Mouse (Mus musculus): ENCODE data around the gene Bco2. TPM values are rescaled to one million over a fixed set of nuclear protein-coding genes. Genes with fewer than 3 reads are reported as not detected.

The Bco2 gene
- total RNA-seq, 2 experiments from 2014 or later, result 3.8 to 3.9 TPM

DNA sequence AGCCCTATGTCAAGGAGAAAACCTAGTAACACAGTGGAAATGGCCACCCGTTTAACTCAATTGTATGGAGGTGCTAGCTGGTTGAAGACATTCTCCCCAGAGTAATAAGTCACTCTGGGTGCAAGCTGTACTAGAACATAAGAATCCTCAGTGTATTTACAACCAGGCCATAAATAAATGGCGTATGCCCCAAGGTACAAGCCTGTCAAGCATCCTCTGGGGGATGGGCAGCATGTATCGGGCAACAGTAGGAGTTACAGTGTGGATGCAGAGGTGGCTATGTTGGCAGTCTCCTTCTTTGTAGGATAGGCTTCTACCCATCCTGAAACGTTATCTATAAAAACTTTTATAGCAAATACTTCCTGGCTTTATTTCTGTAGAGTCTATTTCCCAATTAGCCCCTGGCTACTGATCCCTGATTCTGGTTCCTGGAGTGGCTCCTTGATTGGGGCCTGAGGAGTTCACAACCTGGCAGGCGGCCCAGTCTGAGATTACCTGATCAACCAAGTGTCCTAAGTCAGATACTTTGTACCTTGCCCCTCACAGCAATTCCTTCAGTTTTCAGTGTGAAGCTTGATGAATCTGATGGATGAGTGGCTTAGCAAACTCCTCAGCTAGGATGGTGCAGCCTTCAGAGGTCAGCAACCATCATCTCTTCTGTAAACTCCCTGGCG, 30.3 kb upstream of the Bco2 start:
- Histone ChIP-seq H3K27ac (no peak overlapping the region), H3K4me3 (no peak overlapping the region)
- TF ChIP-seq CTCF (conservative IDR thresholded peaks at IDR 0.05), result no peak
- no peak for DNase-seq (ENCODE audit: low spot score in 2 of 2)

DNA sequence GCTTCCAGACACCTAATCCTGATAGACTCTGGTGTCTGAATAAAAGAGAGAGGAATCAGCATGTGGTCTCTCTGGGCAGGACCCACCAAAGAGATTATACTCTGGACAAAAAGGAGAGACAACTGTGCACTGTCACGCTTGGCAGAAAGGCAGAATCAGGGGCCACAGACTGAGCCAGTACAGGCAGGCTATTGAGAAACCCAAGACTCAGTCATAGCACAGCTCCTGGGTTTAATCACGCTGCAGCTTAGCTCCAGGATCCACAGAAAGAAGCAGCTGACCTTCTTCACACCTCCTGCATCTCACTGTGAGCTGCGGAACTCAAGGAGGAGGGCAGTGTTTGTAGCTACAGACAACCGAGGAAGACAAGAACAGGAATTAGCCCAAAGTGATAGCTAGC, 25.4 kb upstream of the Bco2 start:
- H3K4me3 ChIP-seq, result no peak overlapping the region
- TF ChIP-seq CTCF (conservative IDR thresholded peaks at IDR 0.05), result no peak
- DNase-seq (ENCODE audit: low spot score in 2 of 2), result no peak
- H3K27ac ChIP-seq, result no peak overlapping the region

DNA sequence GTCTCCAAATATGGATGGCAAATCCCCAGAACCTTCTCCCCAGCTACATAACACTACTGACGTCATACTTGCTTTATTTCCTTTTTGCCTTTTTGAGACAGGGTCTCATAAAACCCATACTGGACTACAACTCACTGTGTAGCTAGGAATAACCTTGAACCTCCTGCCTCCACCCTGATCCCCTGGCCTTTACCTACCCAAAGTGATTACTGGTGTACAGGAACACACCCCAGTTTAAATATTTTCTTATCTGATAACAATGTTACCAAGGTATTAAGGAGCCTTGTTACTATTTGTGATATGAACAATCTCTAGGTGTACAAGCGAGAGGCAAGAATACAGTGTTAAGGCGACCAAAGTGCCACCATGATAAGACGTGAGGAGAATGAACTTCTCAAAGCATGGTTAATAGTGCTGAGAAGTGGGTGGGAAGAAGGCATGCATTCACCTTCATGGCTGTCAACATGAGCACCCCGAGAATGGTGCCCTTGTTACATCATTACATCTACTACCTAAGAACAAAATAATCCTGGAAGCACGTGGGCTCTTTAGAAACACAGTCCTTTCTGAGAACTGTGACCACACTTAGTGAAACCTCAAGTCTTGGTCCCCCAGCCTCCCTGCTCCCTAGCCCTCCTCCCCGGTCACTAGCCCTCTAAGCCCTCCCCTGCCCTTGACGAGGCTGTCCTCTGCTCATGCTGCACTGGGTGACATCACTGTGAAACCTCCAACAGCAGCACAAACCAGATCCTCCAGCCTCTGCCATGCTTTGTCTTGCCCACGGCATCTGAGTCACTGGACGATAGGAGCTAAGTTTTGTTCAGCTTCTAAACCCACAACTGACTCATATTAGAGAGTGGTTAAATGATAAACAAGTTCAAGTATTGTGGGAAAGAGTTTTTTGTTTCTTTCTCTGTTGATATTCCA, 14.9 kb upstream of the Bco2 start:
- Histone ChIP-seq H3K27ac (no peak overlapping the region), H3K4me3 (no peak overlapping the region)
- no peak for DNase-seq (ENCODE audit: low spot score in 2 of 2)
- TF ChIP-seq CTCF (conservative IDR thresholded peaks at IDR 0.05), result no peak

DNA sequence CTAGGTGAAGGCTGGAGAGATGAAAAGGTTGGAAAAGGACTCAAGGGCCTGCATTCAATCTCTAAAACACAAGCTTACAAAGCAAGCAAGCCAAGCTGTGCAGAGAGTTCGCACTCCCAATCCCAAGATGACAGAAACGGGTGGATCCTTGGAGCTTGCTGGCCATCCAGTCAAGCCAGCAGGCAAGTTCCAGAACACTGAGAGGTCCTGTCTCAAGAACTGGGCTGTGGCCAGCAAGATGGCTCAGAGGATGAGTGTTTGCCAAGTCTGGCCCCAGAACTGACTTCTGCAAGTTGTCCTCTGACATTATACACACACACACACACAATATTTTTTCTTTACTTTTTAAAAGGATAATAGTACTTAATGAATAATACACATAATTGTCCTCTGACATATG, 12.9 kb upstream of the Bco2 start:
- no peak for DNase-seq (ENCODE audit: low spot score in 2 of 2)
- Histone ChIP-seq H3K27ac (no peak overlapping the region), H3K4me3 (no peak overlapping the region)
- TF ChIP-seq CTCF (conservative IDR thresholded peaks at IDR 0.05), result no peak

DNA sequence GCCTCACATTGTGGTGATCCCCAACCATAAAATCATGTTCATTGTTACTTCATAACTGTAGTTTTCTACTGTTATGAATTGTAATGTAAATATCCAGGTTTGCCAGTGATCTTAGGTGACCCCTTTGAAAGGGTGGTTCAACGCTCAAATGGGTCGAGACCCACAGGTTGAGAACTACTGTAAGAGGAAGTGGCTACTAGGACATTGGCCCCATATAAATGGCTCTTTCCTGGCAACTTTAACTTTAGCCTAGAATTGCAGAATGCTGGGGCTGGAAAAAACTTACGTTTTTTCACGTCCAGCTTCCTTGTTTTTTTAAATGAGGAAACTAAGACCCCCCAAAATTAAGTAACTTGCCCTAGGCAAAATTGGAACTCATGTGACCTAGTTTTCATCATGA, 12.4 kb upstream of the Bco2 start:
- DNase-seq (ENCODE audit: low spot score in 2 of 2), result no peak
- TF ChIP-seq CTCF (conservative IDR thresholded peaks at IDR 0.05), result no peak
- H3K27ac ChIP-seq, result no peak overlapping the region
- no peak overlapping the region for H3K4me3 ChIP-seq

DNA sequence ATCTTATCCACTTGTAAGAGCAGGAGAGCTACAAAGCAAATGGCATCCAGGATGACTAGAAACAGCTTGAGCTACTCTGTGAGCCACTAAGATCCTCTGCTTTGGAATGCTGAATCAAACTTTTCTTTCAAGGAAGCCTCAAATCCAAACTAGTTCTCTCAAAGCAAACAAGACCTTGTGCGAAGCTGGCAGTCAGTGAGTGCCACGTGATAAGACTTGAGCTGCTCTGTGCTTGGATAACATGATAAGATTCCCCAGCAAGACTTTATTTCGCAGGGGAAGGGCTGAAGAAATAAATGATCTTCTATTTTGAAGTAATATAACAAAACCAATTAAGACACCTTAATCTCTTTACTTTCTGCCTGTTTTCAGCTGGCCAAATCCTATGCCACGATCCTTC, 11.0 kb upstream of the Bco2 start:
- no peak for TF ChIP-seq CTCF (conservative IDR thresholded peaks at IDR 0.05)
- no peak for DNase-seq (ENCODE audit: low spot score in 2 of 2)
- H3K4me3 ChIP-seq, result no peak overlapping the region
- 0 out of 2 replicates have a peak overlapping the region, but pooled peaks have one; percentile 4 for H3K27ac ChIP-seq

DNA sequence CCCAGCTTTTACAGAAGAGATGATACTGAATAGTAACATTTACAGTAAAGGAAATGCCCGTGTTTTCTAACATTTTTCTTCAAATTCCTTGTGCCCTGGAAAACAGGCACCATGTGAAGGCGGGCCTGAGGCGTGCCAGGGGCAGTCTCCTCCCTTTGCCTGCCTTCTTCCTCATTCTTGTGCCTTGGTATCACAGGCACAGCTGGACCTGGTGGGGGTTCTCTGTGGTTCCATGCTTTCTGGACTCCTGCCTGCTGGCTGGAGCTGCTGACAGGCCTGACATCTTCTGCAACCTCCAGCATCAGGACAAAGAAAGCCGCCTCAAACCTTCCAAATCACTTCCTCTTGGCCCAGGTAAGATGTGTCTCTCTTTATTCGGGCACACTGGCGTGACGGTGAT, 10.2 kb upstream of the Bco2 start:
- H3K4me3 ChIP-seq, result no peak overlapping the region
- no peak for DNase-seq (ENCODE audit: low spot score in 2 of 2)

DNA sequence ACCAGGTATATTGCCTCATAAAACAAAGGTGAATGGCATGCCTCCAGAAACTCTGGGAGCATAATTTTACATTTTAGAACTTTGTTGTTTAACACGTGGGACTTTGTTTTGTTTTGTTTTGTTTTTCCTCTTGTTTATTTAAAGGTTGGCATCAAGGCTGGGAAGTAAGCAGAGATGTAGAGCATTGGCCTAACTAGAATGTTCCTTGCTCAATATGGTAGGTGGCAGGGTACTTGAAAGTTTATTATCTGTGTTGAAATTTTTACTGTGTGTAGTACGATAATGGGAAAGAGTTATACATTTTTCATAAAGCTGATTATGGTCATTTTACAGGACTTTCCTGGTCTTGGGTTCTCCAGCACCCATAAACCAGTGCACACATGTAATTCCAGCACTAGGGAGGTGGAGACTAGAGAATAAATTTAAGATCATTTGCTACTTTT, 7.0 kb upstream of the Bco2 start:
- Histone ChIP-seq H3K27ac (no peak overlapping the region), H3K4me3 (no peak overlapping the region)
- TF ChIP-seq CTCF (conservative IDR thresholded peaks at IDR 0.05), result no peak
- DNase-seq (ENCODE audit: low spot score in 2 of 2), result no peak

More for the DNA sequence above, 10.2 kb upstream of the Bco2 start:
- no peak overlapping the region for H3K27ac ChIP-seq
- no peak for TF ChIP-seq CTCF (conservative IDR thresholded peaks at IDR 0.05)

DNA sequence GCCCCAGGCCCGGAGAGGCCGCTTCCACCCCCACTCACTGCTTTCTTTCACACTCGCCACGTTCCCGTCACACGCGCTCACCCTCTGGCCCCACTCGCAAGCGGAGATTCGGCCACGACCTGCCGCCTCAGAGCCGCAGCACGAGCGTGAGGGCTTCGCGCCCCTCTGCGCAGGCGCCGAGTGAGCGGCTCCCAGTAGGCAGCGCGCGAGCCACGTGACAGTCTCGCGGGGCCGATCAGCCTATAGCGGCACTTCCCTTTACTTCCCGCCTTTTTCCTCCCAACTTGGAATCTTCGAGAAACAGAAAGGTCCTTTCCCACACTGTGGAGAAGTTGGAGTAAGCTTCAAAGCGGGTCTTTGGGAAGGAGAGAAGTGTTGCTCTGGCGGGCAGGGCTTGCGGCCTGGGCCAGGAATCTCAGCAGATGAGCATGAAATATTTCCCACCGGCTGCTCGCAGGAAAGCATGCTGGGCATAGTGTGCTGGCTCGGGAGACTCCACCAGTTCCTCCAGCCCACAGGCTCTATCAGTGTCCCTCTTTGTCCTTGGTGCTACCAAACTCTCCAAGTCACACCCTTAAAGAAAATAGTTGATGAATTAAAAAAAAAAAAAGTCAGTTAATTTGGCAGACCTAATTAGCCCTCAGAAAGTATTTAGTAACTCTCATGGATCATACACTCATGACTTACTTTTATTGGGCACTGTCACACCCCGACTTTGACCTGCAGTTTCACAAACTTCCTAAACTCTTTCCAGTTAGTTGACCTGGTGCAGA, 6.3 kb upstream of the Bco2 start, which contains the start of gene Tex12:
TSS of gene Tex12 (minus strand) at position 181 of the 773 bp plus-strand sequence.
- no peak for DNase-seq (ENCODE audit: low spot score in 2 of 2)
- Histone ChIP-seq H3K27ac (no peak within 1 kb of the TSS), H3K4me3 (no peak within 1 kb of the TSS)
- TF ChIP-seq CTCF (conservative IDR thresholded peaks at IDR 0.05), result no peak

DNA sequence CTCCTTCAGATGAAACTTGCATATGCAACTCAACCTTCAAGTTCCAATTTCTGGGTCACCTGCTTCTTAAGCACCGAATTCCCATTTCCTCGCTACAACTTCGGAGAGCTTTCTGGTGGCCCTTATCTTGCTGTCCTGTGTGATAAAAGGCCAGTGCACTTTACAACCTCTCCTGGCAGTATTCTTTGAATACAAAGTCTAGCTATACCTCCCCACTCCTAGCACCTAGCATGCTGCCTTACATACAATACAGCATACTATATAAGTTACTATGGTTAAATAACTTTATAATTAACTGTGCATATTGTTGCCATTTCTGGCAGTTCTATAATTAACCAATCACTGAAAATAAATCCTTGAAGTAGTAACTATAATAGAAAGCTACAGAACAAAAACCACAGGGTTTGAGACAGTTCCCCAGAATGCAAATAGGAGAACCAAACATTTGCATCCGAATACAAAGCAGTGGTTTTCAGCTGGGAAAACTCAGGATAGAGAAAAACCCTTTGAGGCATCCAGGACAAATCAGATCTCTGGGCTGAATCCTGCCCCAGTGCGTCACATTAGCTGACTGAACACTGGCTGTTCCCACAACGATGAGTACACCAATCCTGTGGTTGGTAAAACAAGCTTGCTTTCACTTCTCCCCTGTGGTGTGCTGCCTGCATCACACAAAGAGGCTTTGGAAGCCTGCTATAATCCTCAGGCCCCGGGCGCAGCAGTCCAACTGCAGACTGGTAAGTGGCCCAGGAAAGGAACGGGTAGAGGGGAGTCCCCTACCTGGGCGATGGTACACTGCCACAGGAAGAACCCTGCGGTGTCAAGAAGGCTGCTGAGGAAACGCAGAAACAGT, 514 bp downstream of the Bco2 start, which contains the start of gene Il18:
TSS of gene Il18 (plus strand) at position 587 of the 853 bp plus-strand sequence.
- peak; percentile 62 to 83 for DNase-seq (ENCODE audit: low spot score in 2 of 2)
- H3K27ac ChIP-seq, result peak within 1 kb of the TSS; percentile 95
- peak; percentile 41 for TF ChIP-seq CTCF (conservative IDR thresholded peaks at IDR 0.05)
- H3K4me3 ChIP-seq, result peak within 1 kb of the TSS; percentile 62

DNA sequence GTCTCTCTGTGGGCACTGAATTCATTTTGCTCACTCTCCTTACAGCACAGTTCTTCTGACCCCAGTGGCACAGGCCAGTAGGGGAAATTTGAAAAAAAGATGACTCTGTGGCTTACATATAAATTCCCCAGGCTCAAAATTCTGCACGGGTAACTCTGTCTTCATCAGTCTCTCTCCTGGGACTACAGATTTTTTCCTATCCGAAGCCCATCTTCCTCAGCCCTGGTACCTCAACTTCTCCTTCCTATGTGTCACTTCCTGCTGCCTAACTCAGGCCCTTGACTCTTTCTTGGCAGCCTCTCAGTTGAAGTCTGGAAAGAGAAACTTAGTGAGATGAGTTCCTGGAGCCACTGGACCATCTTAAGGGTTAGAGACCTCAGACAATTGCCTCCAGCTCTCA, 1.4 kb downstream of the Bco2 start:
- Histone ChIP-seq H3K4me3 (no peak overlapping the region), H3K27ac (peak overlapping the region; percentile 95)
- DNase-seq (ENCODE audit: low spot score in 2 of 2), result no peak
- TF ChIP-seq CTCF (conservative IDR thresholded peaks at IDR 0.05), result no peak

DNA sequence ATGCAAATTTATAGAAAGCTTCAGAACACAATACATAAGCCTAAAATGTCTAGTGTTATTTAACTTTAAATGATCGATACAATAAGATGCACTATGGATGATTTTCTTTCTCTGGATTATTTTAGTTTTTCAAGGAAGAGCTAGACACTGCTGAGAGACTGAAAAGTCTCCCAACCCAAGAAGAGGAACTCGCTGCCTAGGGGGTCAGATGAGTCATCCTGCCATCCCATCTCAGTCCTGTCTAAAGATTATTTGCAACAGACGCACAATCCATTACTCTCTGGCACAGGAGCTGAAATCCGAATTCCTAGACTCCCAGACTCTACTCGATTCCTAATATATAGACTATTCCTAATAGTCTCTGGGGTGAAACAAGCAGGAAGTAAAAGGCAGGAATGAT, 2.8 kb downstream of the Bco2 start:
- H3K27ac ChIP-seq, result no peak overlapping the region
- no peak for TF ChIP-seq CTCF (conservative IDR thresholded peaks at IDR 0.05)
- DNase-seq (ENCODE audit: low spot score in 2 of 2), result no peak
- no peak overlapping the region for H3K4me3 ChIP-seq
